Mouse (Mus musculus) liver, embryonic 15.5 days (tissue): ENCODE data around the gene Spata32. TPM values are rescaled to one million over a fixed set of nuclear protein-coding genes. Genes with fewer than 3 reads are reported as not detected.
"Not testable (repeated sequence)": the region's sequence is repeated elsewhere in the genome, so short reads cannot be mapped to it uniquely, and the experiment has no call there.

Experiments
- ATAC-seq: fragments of 200-750 bp; cut with Nextera tagmentation; 2 replicates; pipeline ENCODE4 v1.8.0; 2017; ENCODE audit warnings: moderate number of reproducible peaks, mild to moderate bottlenecking, moderate library complexity; ENCODE audit not compliant: insufficient read depth
- H3K27ac ChIP-seq: fragments of 300-500 bp; sonication (generic); replicated peaks from 2 replicates; pipeline ENCODE4 v1.5.1; 2015; ENCODE audit warnings: mild to moderate bottlenecking, inconsistent platforms
- H3K27me3 ChIP-seq: fragments of 300-500 bp; sonication (generic); 2 replicates; pipeline ENCODE4 v1.6.1; 2015; ENCODE audit warnings: mild to moderate bottlenecking, inconsistent platforms
- H3K36me3 ChIP-seq: fragments of 300-500 bp; sonication (generic); replicated peaks from 2 replicates; pipeline ENCODE4 v1.6.1; 2015; ENCODE audit warnings: moderate library complexity, mild to moderate bottlenecking, inconsistent platforms
- H3K4me1 ChIP-seq: fragments of 300-500 bp; sonication (generic); replicated peaks from 2 replicates; pipeline ENCODE4 v1.6.1; 2015; ENCODE audit warnings: inconsistent platforms
- H3K4me2 ChIP-seq: fragments of 300-500 bp; sonication (generic); 2 replicates; pipeline ENCODE4 v1.6.1; 2015; ENCODE audit warnings: moderate library complexity, mild to moderate bottlenecking, inconsistent platforms
- H3K4me3 ChIP-seq: fragments of 300-500 bp; sonication (generic); replicated peaks from 2 replicates; pipeline ENCODE4 v1.5.1; 2015; ENCODE audit warnings: mild to moderate bottlenecking, inconsistent platforms
- H3K9ac ChIP-seq: fragments of 300-500 bp; sonication (generic); 2 replicates; pipeline ENCODE4 v1.6.1; 2015; ENCODE audit warnings: moderate library complexity, mild to moderate bottlenecking, inconsistent platforms
- H3K9me3 ChIP-seq: fragments of 300-500 bp; sonication (generic); replicated peaks from 2 replicates; pipeline ENCODE4 v1.6.1; 2016; ENCODE audit warnings: inconsistent platforms
- WGBS: fragments of 180-500 bp; shearing (Covaris S2); methylation state at CpG from one replicate; pipeline ENCODE4 v1.1.7; 2015; ENCODE audit warnings: mixed read lengths; ENCODE audit not compliant: insufficient replicate concordance; 5-methylcytosine and 5-hydroxymethylcytosine counted together
- polyA plus RNA-seq: library from polyadenylated mRNA; unstranded; fragments of >200 nt; fragmentation: Nextera tagmentation; extraction: Ambion mirVana; gene quantifications from 2 replicates; pipeline ENCODE4 v1.2.1, GENCODE M21; 2015

The Spata32 gene
- polyA plus RNA-seq, 1 experiment from 2014 or later, result not detected

DNA sequence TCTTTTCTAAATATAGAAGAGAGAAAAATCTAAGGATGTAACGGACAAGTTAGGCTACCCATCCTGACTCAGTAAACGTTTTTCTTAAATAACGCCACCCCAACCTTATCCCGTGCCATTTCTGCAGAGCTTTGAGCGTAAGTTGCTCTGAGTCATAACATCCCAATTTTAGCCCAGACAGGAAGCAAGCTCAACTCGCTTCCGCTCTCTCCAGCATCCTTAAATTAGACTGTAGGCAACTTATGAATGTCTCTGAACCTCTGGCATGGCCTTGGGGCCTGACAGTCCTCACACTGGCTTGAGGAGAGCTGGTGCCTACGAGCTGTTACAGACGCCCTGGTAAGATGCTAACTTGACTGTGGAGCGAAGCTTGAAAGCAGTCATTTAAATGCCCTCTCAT is 5.2 kb upstream of the Spata32 start:
- Histone ChIP-seq H3K9me3 (no peaks in the 10 kb centered on the region), H3K27ac (no peak overlapping the region), H3K27me3 (peaks cover 10% of the 10 kb centered on the region; the same call in 1 of the 2 replicates), H3K4me1 (peaks cover 2% of the 10 kb centered on the region), H3K4me3 (no peak overlapping the region), H3K36me3 (no peaks in the 10 kb centered on the region), H3K4me2 (no peak overlapping the region), H3K9ac (no peak overlapping the region)
- WGBS, result 54% methylated on average over 10 of the region's 10 CpGs
- ATAC-seq, result no peak

GRCm38 (mm10) chr11:103222718-103223117 is 4.5 kb upstream of the Spata32 start:
- not testable (repeated sequence) for ATAC-seq, H3K36me3 ChIP-seq, H3K4me2 ChIP-seq, H3K9ac ChIP-seq, H3K27ac ChIP-seq, H3K4me1 ChIP-seq, H3K4me3 ChIP-seq, H3K9me3 ChIP-seq
- 48% methylated on average over 4 of the region's 4 CpGs for WGBS
- H3K27me3 ChIP-seq, result peaks cover 14% of the 10 kb centered on the region

GRCm38 (mm10) chr11:103221437-103221836 is 3.2 kb upstream of the Spata32 start:
- Histone ChIP-seq H3K9me3 (no peaks in the 10 kb centered on the region), H3K27ac (no peak overlapping the region), H3K27me3 (peaks cover 14% of the 10 kb centered on the region), H3K9ac (no peak overlapping the region), H3K36me3 (no peaks in the 10 kb centered on the region), H3K4me1 (peaks cover 13% of the 10 kb centered on the region), H3K4me2 (no peak overlapping the region), H3K4me3 (no peak overlapping the region)
- no peak for ATAC-seq
- WGBS, result 74% methylated on average over 6 of the region's 6 CpGs

GRCm38 (mm10) chr11:103219995-103220394 is 1.8 kb upstream of the Spata32 start:
- no peaks in the 10 kb centered on the region for H3K36me3 ChIP-seq
- WGBS, result 64% methylated on average over 4 of the region's 4 CpGs
- peaks cover 16% of the 10 kb centered on the region for H3K27me3 ChIP-seq
- H3K4me1 ChIP-seq, result peaks cover 19% of the 10 kb centered on the region
- no peak overlapping the region for H3K4me2 ChIP-seq
- H3K27ac ChIP-seq, result no peak overlapping the region
- no peaks in the 10 kb centered on the region for H3K9me3 ChIP-seq
- no peak overlapping the region for H3K4me3 ChIP-seq
- no peak for ATAC-seq
- H3K9ac ChIP-seq, result no peak overlapping the region

DNA sequence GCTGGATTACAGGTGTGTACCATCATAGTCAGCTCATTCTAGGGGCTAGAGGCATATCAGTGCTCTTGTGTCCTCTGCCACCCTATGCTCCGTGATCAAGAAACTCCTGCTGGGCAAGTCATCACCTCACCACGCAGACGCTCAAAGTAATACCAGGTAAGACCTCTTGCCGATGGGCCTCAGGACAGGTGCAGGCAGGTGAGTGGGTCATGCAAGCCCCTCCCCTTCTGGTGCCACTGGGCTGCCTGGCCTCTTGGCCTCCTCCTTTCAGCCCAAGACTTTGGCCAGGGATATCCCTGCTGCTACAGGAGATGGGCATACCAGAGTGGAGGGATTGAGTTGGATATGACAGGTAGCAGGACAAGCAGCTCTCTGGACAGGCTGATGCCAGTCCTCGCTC is 1.0 kb upstream of the Spata32 start:
- 71% methylated on average over 5 of the region's 5 CpGs for WGBS
- no peaks in the 10 kb centered on the region for H3K9me3 ChIP-seq
- no peak overlapping the region for H3K9ac ChIP-seq
- ATAC-seq, result no peak
- H3K36me3 ChIP-seq, result no peaks in the 10 kb centered on the region
- H3K27ac ChIP-seq, result no peak overlapping the region
- peaks cover 19% of the 10 kb centered on the region for H3K4me1 ChIP-seq
- no peak overlapping the region for H3K4me3 ChIP-seq
- peaks cover 16% of the 10 kb centered on the region for H3K27me3 ChIP-seq
- H3K4me2 ChIP-seq, result no peak overlapping the region

GRCm38 (mm10) chr11:103218517-103218901 is 277 bp upstream of the Spata32 start:
- Histone ChIP-seq H3K4me2 (peak overlapping the region; percentile 80), H3K27ac (no peak overlapping the region), H3K27me3 (peaks cover 16% of the 10 kb centered on the region), H3K36me3 (no peaks in the 10 kb centered on the region), H3K9ac (peak overlapping the region; percentile 39; the same call in 1 of the 2 replicates), H3K4me3 (peak overlapping the region; percentile 57), H3K9me3 (no peaks in the 10 kb centered on the region), H3K4me1 (peaks cover 19% of the 10 kb centered on the region)
- 17% methylated on average over 6 of the region's 6 CpGs for WGBS
- no peak for ATAC-seq

DNA sequence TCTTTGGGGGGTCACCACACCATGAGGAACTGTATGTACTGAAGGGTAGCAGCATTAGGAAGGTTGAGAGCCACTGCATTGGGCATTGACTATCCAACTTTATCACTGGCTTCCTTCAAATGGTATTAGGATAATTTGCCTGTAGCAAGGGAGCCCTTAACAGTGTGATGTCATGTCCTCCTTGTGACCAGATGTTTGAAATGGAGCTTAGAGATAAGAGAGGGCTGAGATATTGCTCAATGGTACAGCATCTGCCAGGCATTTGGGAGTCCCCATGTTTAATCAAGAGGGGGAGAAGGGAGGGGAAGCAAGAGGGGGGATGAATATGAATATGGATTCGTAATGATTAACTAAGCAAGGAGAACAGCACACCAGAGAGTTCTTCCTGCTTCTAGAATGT is 2.9 kb downstream of the Spata32 start:
- Histone ChIP-seq H3K9ac (no peak overlapping the region), H3K4me3 (no peak overlapping the region), H3K4me1 (peaks cover 19% of the 10 kb centered on the region), H3K27me3 (peaks cover 16% of the 10 kb centered on the region), H3K4me2 (no peak overlapping the region), H3K36me3 (no peaks in the 10 kb centered on the region), H3K9me3 (no peaks in the 10 kb centered on the region), H3K27ac (no peak overlapping the region)
- ATAC-seq, result peak; percentile 56
- 23% methylated on average over 1 of the region's 1 CpGs for WGBS

DNA sequence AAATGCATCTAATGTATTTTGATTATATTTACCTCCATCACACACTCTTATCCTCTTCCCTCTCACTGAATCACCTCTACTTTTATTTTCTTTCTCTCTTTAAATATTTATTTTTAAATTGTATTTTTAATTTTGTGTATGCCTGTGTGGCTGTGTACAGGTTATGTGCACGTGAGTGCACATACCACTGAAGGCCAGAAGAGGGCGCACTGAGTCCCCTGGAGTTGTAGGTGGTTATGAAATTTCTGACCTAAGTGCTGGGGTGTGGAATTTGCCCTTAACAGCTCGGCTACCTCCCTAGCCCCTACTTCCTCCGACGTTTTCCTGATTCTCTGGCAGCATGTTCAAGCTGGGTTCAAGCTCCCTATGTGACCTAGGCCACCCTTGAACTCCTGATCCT is 4.5 kb downstream of the Spata32 start:
- Histone ChIP-seq H3K27ac (no peak overlapping the region), H3K9ac (no peak overlapping the region), H3K4me2 (no peak overlapping the region), H3K4me3 (no peak overlapping the region), H3K36me3 (no peaks in the 10 kb centered on the region), H3K27me3 (peaks cover 9% of the 10 kb centered on the region), H3K9me3 (no peaks in the 10 kb centered on the region), H3K4me1 (peaks cover 19% of the 10 kb centered on the region)
- ATAC-seq, result no peak
- WGBS, result 59% methylated on average over 5 of the region's 5 CpGs

- Histone ChIP-seq H3K4me1 (peaks cover 2% of the 10 kb centered on the region), H3K27me3 (no peaks in the 10 kb centered on the region), H3K9ac (no peak overlapping the region), H3K4me3 (no peak overlapping the region), H3K4me2 (no peak overlapping the region), H3K9me3 (no peaks in the 10 kb centered on the region), H3K27ac (no peak overlapping the region), H3K36me3 (no peaks in the 10 kb centered on the region)
- ATAC-seq, result no peak
- WGBS, result 52% methylated on average over 8 of the region's 8 CpGs
These were observed 7.9 kb downstream of the Spata32 start for GRCm38 (mm10) chr11:103210291-103210690.

DNA sequence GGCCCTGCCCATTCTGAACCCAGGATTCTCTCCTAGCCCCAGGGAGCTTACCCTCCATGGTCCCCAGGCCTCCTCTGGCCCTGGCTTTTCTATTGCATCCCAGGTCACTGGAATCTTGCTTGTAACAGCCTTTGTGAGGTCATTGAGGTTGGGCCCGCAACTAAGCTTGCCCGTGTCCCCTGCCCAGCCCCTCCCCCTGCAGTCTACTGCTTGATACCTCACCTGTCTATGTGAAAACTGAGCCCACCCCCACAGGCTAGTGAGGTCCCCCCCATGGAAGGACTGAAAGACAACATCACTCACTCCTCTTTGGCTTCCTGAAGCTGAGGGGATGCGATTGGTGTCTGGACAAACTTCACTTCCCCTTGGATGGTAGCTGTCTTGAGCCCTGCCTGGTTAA is 9.8 kb downstream of the Spata32 start, which contains the start of gene 1700023F06Rik:
TSS of gene 1700023F06Rik (minus strand) at position 101 of the 400 bp plus-strand sequence.
- no peak within 1 kb of the TSS for H3K9ac ChIP-seq
- H3K9me3 ChIP-seq, result no peaks in the 10 kb centered on the region
- H3K27me3 ChIP-seq, result no peaks in the 10 kb centered on the region
- no peak within 1 kb of the TSS for H3K4me2 ChIP-seq
- H3K27ac ChIP-seq, result no peak within 1 kb of the TSS
- H3K4me1 ChIP-seq, result no peaks in the 10 kb centered on the region
- no peaks in the 10 kb centered on the region for H3K36me3 ChIP-seq
- 70% methylated on average over 3 of the region's 3 CpGs for WGBS
- H3K4me3 ChIP-seq, result no peak within 1 kb of the TSS
- ATAC-seq, result no peak

DNA sequence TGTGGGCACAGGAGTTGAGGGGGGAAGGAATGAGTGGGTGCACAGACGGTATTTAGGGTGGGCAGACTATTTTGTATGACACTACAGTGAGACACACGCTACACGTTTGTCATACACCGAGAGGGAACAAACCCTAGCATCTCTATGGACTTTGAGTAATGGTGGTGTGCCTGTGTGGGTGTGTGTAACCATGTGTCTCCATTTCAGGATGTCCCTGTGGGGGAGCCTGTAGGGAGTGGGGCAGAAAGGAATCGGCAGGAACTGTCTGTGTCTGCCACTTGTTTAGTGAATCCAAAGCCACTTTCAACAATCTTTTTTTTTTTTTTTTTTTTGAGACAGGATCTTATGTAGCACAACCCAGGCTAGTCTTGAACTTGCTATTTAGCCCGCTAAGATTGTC is 12.0 kb downstream of the Spata32 start:
- no peak for ATAC-seq
- 66% methylated on average over 6 of the region's 6 CpGs for WGBS
- Histone ChIP-seq H3K4me1 (no peaks in the 10 kb centered on the region), H3K4me2 (no peak overlapping the region), H3K9me3 (no peaks in the 10 kb centered on the region), H3K27me3 (peaks cover 6% of the 10 kb centered on the region; the same call in 1 of the 2 replicates), H3K27ac (no peak overlapping the region), H3K36me3 (no peaks in the 10 kb centered on the region), H3K9ac (no peak overlapping the region), H3K4me3 (no peak overlapping the region)

DNA sequence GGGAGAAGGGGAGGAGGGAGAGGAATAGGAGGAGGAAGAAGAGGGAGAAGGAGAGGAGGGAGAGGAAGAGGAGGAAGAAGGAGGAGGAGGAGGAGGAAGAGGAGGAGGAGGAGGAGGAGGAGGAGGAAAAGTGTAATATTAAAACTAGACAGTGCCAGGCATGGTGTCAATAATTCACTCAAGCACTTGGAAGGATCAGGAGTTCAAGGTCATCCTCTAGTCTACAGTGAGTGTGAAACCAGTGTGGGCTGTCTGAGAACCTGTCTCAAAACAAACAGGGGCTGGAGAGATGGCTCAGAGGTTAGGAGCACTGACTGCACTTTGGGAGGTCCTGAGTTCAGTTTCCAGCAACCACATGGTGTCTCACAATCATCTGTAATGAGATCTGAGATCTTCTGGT is 15.9 kb downstream of the Spata32 start:
- Histone ChIP-seq H3K4me3 (no peak overlapping the region), H3K9me3 (no peaks in the 10 kb centered on the region), H3K4me1 (no peaks in the 10 kb centered on the region), H3K36me3 (no peaks in the 10 kb centered on the region), H3K4me2 (no peak overlapping the region), H3K9ac (no peak overlapping the region), H3K27me3 (peaks cover 40% of the 10 kb centered on the region), H3K27ac (no peak overlapping the region)
- ATAC-seq, result no peak
